Mouse (Mus musculus): ENCODE measurements at regions not wholly inside any gene's neighbourhood (a gene's known extent, or its start where the extent isn't known, plus 50 kb on each side); places are given as distances from the start of the nearest gene placed in this dataset.
"Not testable (repeated sequence)": the region's sequence is repeated elsewhere in the genome, so short reads cannot be mapped to it uniquely, and the experiment has no call there.

DNA sequence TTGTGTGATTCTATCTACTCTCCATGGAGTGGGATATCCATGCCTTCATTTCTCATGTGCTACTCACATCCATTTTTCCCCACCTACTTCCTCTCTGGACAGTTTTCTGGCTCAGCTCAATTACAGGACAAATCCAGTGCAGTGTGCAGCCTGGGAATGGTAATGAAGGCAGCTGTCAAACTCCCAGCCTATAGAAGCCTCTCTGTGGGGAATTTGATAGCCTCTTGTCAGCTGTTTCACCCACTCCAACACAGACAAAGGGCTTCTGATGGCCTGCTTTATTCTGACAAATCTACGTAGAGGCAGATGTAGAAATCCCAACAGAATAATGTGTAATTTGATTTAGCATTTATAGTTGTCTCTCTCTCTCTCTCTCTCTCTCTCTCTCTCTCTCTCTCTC is 650.6 kb downstream of the Hdgfl1 start:
- ATAC-seq (ENCODE audit: low FRiP score, low TSS enrichment) = no peak
- no peak overlapping the region for H3K9ac ChIP-seq (replicated peaks; ENCODE audit: low read length)
- WGBS = 59% methylated on average over 1 of the region's 1 CpGs
- H3K36me3 ChIP-seq (ENCODE audit: insufficient read depth, low read length) = no peaks in the 10 kb centered on the region
- H3K4me2 ChIP-seq (replicated peaks; ENCODE audit: low read depth, low read length) = no peak overlapping the region
- no peaks in the 10 kb centered on the region for H3K4me1 ChIP-seq (ENCODE audit: insufficient read depth, low read length)
- no peak overlapping the region for H3K27ac ChIP-seq (ENCODE audit: low read length)
- no peaks in the 10 kb centered on the region for H3K27me3 ChIP-seq (ENCODE audit: insufficient read depth, low read length)
- no peaks in the 10 kb centered on the region for H3K9me3 ChIP-seq (ENCODE audit: low read length)
- H3K4me3 ChIP-seq (ENCODE audit: low read length) = no peak overlapping the region

- H3K9ac ChIP-seq (replicated peaks; ENCODE audit: low read length) = no peak overlapping the region
- WGBS = 94% methylated on average over 7 of the region's 7 CpGs
- no peak overlapping the region for H3K4me3 ChIP-seq (ENCODE audit: low read length)
- no peaks in the 10 kb centered on the region for H3K27me3 ChIP-seq (ENCODE audit: insufficient read depth, low read length)
- no peak for ATAC-seq (ENCODE audit: low FRiP score, low TSS enrichment)
- no peak overlapping the region for H3K27ac ChIP-seq (ENCODE audit: low read length)
- no peaks in the 10 kb centered on the region for H3K4me1 ChIP-seq (ENCODE audit: insufficient read depth, low read length)
- H3K4me2 ChIP-seq (replicated peaks; ENCODE audit: low read depth, low read length) = no peak overlapping the region
- no peaks in the 10 kb centered on the region for H3K9me3 ChIP-seq (ENCODE audit: low read length)
- no peaks in the 10 kb centered on the region for H3K36me3 ChIP-seq (ENCODE audit: insufficient read depth, low read length)
Measured at GRCm38 (mm10) chr13:26114136-26114535, 655.8 kb downstream of the Hdgfl1 start.

DNA sequence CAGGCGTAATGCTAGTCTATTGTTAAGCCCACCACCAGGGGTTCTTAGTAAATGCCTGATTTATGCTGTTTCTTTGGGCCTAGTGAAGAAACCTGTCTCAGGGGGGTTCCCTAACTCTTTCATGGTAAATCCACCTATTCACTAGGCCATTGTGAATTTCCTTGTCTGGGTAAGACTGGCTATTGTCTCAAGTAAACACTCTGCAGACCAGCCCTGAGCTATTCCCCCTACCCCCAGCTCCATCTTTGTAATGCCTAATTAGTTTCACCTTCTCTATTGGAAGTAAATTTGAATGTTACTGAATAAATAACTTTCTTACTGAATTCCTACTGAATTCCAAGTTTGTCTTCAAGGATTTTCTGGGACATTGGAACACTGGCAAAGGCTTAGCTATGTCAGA is 656.2 kb downstream of the Hdgfl1 start:
- H3K9me3 ChIP-seq (ENCODE audit: low read length); H3K4me2 ChIP-seq (replicated peaks; ENCODE audit: low read depth, low read length); ATAC-seq (ENCODE audit: low FRiP score, low TSS enrichment); H3K9ac ChIP-seq (replicated peaks; ENCODE audit: low read length); H3K4me1 ChIP-seq (ENCODE audit: insufficient read depth, low read length); H3K4me3 ChIP-seq (ENCODE audit: low read length); H3K27me3 ChIP-seq (ENCODE audit: insufficient read depth, low read length); H3K27ac ChIP-seq (ENCODE audit: low read length); H3K36me3 ChIP-seq (ENCODE audit: insufficient read depth, low read length): not testable (repeated sequence)
- WGBS = 79% methylated on average over 1 of the region's 1 CpGs

DNA sequence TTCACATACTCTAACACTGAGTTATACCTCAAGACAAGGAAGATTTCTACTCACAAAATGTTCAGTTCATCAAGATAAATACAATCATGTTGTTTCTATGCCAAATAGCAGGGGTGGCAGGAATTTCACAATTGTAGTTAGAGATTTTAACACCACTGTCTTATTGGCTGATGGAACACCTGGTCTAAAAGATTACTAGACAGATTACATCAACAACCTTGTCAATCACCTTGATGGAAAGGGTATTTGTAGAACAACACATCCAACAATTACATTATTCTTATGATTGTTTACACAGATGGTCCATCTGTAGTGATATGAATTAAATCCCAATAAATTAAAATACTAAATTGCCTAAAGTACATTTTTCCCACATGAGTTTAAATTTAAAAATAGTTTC is 657.4 kb downstream of the Hdgfl1 start:
- no peaks in the 10 kb centered on the region for H3K36me3 ChIP-seq (ENCODE audit: insufficient read depth, low read length)
- no peaks in the 10 kb centered on the region for H3K4me1 ChIP-seq (ENCODE audit: insufficient read depth, low read length)
- H3K4me2 ChIP-seq (replicated peaks; ENCODE audit: low read depth, low read length) = no peak overlapping the region
- no peaks in the 10 kb centered on the region for H3K9me3 ChIP-seq (ENCODE audit: low read length)
- ATAC-seq (ENCODE audit: low FRiP score, low TSS enrichment) = no peak
- no peak overlapping the region for H3K27ac ChIP-seq (ENCODE audit: low read length)
- H3K4me3 ChIP-seq (ENCODE audit: low read length) = no peak overlapping the region
- no peaks in the 10 kb centered on the region for H3K27me3 ChIP-seq (ENCODE audit: insufficient read depth, low read length)
- H3K9ac ChIP-seq (replicated peaks; ENCODE audit: low read length) = no peak overlapping the region

DNA sequence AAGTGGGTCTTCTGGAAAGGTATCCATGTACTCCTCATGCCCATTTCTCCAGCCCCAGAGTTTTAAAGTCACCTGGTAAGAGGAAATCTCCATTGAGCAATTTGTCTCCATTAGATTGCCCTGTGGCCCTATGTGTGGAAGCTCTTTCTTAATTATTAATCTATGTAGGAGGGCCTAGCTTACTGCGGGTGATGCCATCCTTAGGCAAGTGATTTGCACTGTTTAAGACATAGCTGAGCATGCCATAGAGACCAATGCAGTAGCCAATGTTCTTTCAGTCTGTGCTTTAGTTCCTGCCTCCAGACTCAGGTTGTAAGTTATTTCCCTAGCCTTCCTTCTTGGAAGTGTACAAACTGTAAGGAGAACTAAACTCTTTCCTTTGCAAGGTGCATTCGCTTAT is 661.0 kb downstream of the Hdgfl1 start:
- Histone ChIP-seq H3K4me3 (ENCODE audit: low read length) (no peak overlapping the region), H3K36me3 (ENCODE audit: insufficient read depth, low read length) (no peaks in the 10 kb centered on the region), H3K9ac (replicated peaks; ENCODE audit: low read length) (no peak overlapping the region)

GRCm38 (mm10) chr13:26088727-26089126 is 681.2 kb downstream of the Hdgfl1 start:
- H3K9ac ChIP-seq (replicated peaks; ENCODE audit: low read length) = no peak overlapping the region
- no peak overlapping the region for H3K27ac ChIP-seq (ENCODE audit: low read length)
- no peaks in the 10 kb centered on the region for H3K36me3 ChIP-seq (ENCODE audit: insufficient read depth, low read length)
- ATAC-seq (ENCODE audit: low FRiP score, low TSS enrichment) = no peak
- H3K9me3 ChIP-seq (ENCODE audit: low read length) = no peaks in the 10 kb centered on the region
- WGBS = 80% methylated on average over 3 of the region's 3 CpGs
- no peak overlapping the region for H3K4me3 ChIP-seq (ENCODE audit: low read length)
- no peaks in the 10 kb centered on the region for H3K4me1 ChIP-seq (ENCODE audit: insufficient read depth, low read length)
- no peaks in the 10 kb centered on the region for H3K27me3 ChIP-seq (ENCODE audit: insufficient read depth, low read length)
- H3K4me2 ChIP-seq (replicated peaks; ENCODE audit: low read depth, low read length) = no peak overlapping the region

More for the DNA sequence above, 661.0 kb downstream of the Hdgfl1 start:
- Histone ChIP-seq H3K4me2 (replicated peaks; ENCODE audit: low read depth, low read length) (no peak overlapping the region), H3K27ac (ENCODE audit: low read length) (no peak overlapping the region), H3K9me3 (ENCODE audit: low read length) (no peaks in the 10 kb centered on the region), H3K27me3 (ENCODE audit: insufficient read depth, low read length) (no peaks in the 10 kb centered on the region), H3K4me1 (ENCODE audit: insufficient read depth, low read length) (no peaks in the 10 kb centered on the region)
- 86% methylated on average over 2 of the region's 2 CpGs for WGBS
- no peak for ATAC-seq (ENCODE audit: low FRiP score, low TSS enrichment)

- Histone ChIP-seq H3K9me3 (ENCODE audit: low read length) (no peaks in the 10 kb centered on the region), H3K4me2 (replicated peaks; ENCODE audit: low read depth, low read length) (no peak overlapping the region), H3K4me3 (ENCODE audit: low read length) (no peak overlapping the region), H3K36me3 (ENCODE audit: insufficient read depth, low read length) (no peaks in the 10 kb centered on the region), H3K4me1 (ENCODE audit: insufficient read depth, low read length) (no peaks in the 10 kb centered on the region), H3K27ac (ENCODE audit: low read length) (no peak overlapping the region), H3K27me3 (ENCODE audit: insufficient read depth, low read length) (no peaks in the 10 kb centered on the region), H3K9ac (replicated peaks; ENCODE audit: low read length) (no peak overlapping the region)
- 92% methylated on average over 2 of the region's 2 CpGs for WGBS
- no peak for ATAC-seq (ENCODE audit: low FRiP score, low TSS enrichment)
Measured at GRCm38 (mm10) chr13:26080814-26081213, 689.2 kb downstream of the Hdgfl1 start.

DNA sequence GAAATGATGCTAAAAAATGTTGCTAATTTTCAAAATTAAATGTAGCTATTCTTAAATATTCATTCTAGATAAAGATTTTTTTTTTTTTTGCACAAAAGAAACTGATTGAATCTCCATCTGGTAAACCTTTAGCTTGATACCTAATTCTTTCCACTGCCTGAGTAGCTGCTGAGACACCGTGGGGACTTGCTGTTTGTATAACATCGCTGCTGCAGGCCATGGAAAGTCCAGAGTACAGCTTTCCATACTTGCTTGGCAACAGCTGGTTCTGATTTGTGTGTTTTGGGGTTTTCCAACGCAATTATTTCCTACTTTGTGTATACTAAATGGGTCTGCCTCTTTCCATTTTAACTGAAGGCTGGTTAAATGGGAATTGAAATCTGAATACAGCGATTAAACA is 689.7 kb downstream of the Hdgfl1 start:
- ATAC-seq (ENCODE audit: low FRiP score, low TSS enrichment) = no peak
- no peak overlapping the region for H3K4me2 ChIP-seq (replicated peaks; ENCODE audit: low read depth, low read length)
- H3K4me3 ChIP-seq (ENCODE audit: low read length) = no peak overlapping the region
- H3K27me3 ChIP-seq (ENCODE audit: insufficient read depth, low read length) = no peaks in the 10 kb centered on the region
- WGBS = 63% methylated on average over 4 of the region's 4 CpGs
- H3K9ac ChIP-seq (replicated peaks; ENCODE audit: low read length) = no peak overlapping the region
- no peaks in the 10 kb centered on the region for H3K4me1 ChIP-seq (ENCODE audit: insufficient read depth, low read length)
- H3K36me3 ChIP-seq (ENCODE audit: insufficient read depth, low read length) = no peaks in the 10 kb centered on the region
- H3K9me3 ChIP-seq (ENCODE audit: low read length) = no peaks in the 10 kb centered on the region
- H3K27ac ChIP-seq (ENCODE audit: low read length) = no peak overlapping the region

GRCm38 (mm10) chr13:26079362-26079761 is 690.6 kb downstream of the Hdgfl1 start:
- Histone ChIP-seq H3K4me2 (replicated peaks; ENCODE audit: low read depth, low read length) (no peak overlapping the region), H3K36me3 (ENCODE audit: insufficient read depth, low read length) (no peaks in the 10 kb centered on the region), H3K27ac (ENCODE audit: low read length) (no peak overlapping the region), H3K9ac (replicated peaks; ENCODE audit: low read length) (no peak overlapping the region), H3K9me3 (ENCODE audit: low read length) (no peaks in the 10 kb centered on the region), H3K4me1 (ENCODE audit: insufficient read depth, low read length) (no peaks in the 10 kb centered on the region), H3K4me3 (ENCODE audit: low read length) (no peak overlapping the region), H3K27me3 (ENCODE audit: insufficient read depth, low read length) (no peaks in the 10 kb centered on the region)
- no peak for ATAC-seq (ENCODE audit: low FRiP score, low TSS enrichment)
- WGBS = 77% methylated on average over 1 of the region's 1 CpGs

- Histone ChIP-seq H3K27ac (ENCODE audit: low read length) (no peak overlapping the region), H3K4me3 (ENCODE audit: low read length) (no peak overlapping the region), H3K27me3 (ENCODE audit: insufficient read depth, low read length) (no peaks in the 10 kb centered on the region), H3K9ac (replicated peaks; ENCODE audit: low read length) (no peak overlapping the region), H3K36me3 (ENCODE audit: insufficient read depth, low read length) (no peaks in the 10 kb centered on the region), H3K4me2 (replicated peaks; ENCODE audit: low read depth, low read length) (no peak overlapping the region), H3K9me3 (ENCODE audit: low read length) (no peaks in the 10 kb centered on the region), H3K4me1 (ENCODE audit: insufficient read depth, low read length) (no peaks in the 10 kb centered on the region)
- 13% methylated on average over 2 of the region's 2 CpGs for WGBS
- ATAC-seq (ENCODE audit: low FRiP score, low TSS enrichment) = peak; percentile 86
Measured at GRCm38 (mm10) chr13:26061322-26061721, 708.6 kb downstream of the Hdgfl1 start.

DNA sequence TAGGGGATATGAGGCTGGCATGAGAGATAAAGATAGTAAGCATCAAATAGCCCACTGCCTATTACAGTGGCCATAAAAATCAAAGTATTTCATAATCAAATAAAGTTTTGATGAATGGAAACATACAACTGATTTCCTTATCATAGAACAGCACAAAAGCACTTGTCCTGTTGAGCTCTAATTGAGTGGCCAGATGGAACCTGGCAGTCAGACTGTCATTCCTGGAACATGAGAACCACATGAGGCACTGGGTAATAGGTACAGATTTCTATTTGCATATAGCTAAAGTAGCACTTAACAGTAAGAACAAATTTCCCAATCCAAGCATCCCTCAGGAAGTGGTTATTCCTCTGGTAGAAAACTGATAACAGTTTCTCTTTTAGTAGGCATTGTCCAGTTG is 732.3 kb downstream of the Hdgfl1 start:
- Histone ChIP-seq H3K9ac (replicated peaks; ENCODE audit: low read length) (no peak overlapping the region), H3K9me3 (ENCODE audit: low read length) (no peaks in the 10 kb centered on the region), H3K4me1 (ENCODE audit: insufficient read depth, low read length) (no peaks in the 10 kb centered on the region), H3K27me3 (ENCODE audit: insufficient read depth, low read length) (no peaks in the 10 kb centered on the region), H3K36me3 (ENCODE audit: insufficient read depth, low read length) (no peaks in the 10 kb centered on the region), H3K4me2 (replicated peaks; ENCODE audit: low read depth, low read length) (no peak overlapping the region), H3K4me3 (ENCODE audit: low read length) (no peak overlapping the region), H3K27ac (ENCODE audit: low read length) (no peak overlapping the region)
- ATAC-seq (ENCODE audit: low FRiP score, low TSS enrichment) = no peak

Measured in kidney, embryonic 16.5 days (tissue).